Mouse (Mus musculus): ENCODE measurements around the gene Sf1. TPM values are rescaled to one million over a fixed set of nuclear protein-coding genes. Genes with fewer than 3 reads are reported as not detected.

Sf1 gene
- polyA plus RNA-seq, 1 experiment: 355 TPM

- Histone ChIP-seq H3K9me3 (replicated peaks; ENCODE audit: control insufficient read depth, insufficient read depth, low read length, poor library complexity, severe bottlenecking) (no peaks in the 10 kb centered on the region), H3K27me3 (ENCODE audit: control insufficient read depth, insufficient read depth, low read length, poor library complexity, severe bottlenecking) (no peaks in the 10 kb centered on the region), H3K4me3 (ENCODE audit: low read depth, low read length) (no peak overlapping the region), H3K27ac (ENCODE audit: insufficient read depth, low read length) (no peak overlapping the region), H3K4me1 (ENCODE audit: control insufficient read depth, insufficient read depth, low read length) (peaks cover 3% of the 10 kb centered on the region), H3K9ac (ENCODE audit: low read depth, poor library complexity, severe bottlenecking) (no peak overlapping the region), H3K36me3 (ENCODE audit: control insufficient read depth, insufficient read depth, low read length, poor library complexity, severe bottlenecking) (no peaks in the 10 kb centered on the region)
- no peak for TF ChIP-seq CTCF (IDR thresholded peaks at IDR 0.05; ENCODE audit: low read depth, low read length)
These were observed 30.1 kb downstream of the Sf1 start for GRCm38 (mm10) chr19:6393637-6394036.

GRCm38 (mm10) chr19:6396237-6396636 is 32.7 kb downstream of the Sf1 start:
- TF ChIP-seq POLR2A (IDR thresholded peaks at IDR 0.05; ENCODE audit: insufficient read depth, low read length) (no peak), CTCF (IDR thresholded peaks at IDR 0.05; ENCODE audit: low read depth, low read length) (no peak), EP300 (IDR thresholded peaks at IDR 0.05; ENCODE audit: insufficient read depth, low read depth, low read length) (no peak)
- H3K9me3 ChIP-seq (replicated peaks; ENCODE audit: control insufficient read depth, insufficient read depth, low read length, poor library complexity, severe bottlenecking): no peaks in the 10 kb centered on the region
- no peak overlapping the region for H3K9ac ChIP-seq (ENCODE audit: low read depth, poor library complexity, severe bottlenecking)
- no peaks in the 10 kb centered on the region for H3K27me3 ChIP-seq (ENCODE audit: control insufficient read depth, insufficient read depth, low read length, poor library complexity, severe bottlenecking)
- no peak overlapping the region for H3K4me3 ChIP-seq (ENCODE audit: low read depth, low read length)
- no peaks in the 10 kb centered on the region for H3K4me1 ChIP-seq (ENCODE audit: control insufficient read depth, insufficient read depth, low read length)
- H3K36me3 ChIP-seq (ENCODE audit: control insufficient read depth, insufficient read depth, low read length, poor library complexity, severe bottlenecking): no peaks in the 10 kb centered on the region
- no peak overlapping the region for H3K27ac ChIP-seq (ENCODE audit: insufficient read depth, low read length)

- Histone ChIP-seq H3K4me3 (ENCODE audit: low read depth, low read length) (peak overlapping the region; percentile 31; the same call in 1 of the 2 replicates), H3K36me3 (ENCODE audit: control insufficient read depth, insufficient read depth, low read length, poor library complexity, severe bottlenecking) (no peaks in the 10 kb centered on the region), H3K27ac (ENCODE audit: insufficient read depth, low read length) (no peak overlapping the region), H3K4me1 (ENCODE audit: control insufficient read depth, insufficient read depth, low read length) (no peaks in the 10 kb centered on the region), H3K27me3 (ENCODE audit: control insufficient read depth, insufficient read depth, low read length, poor library complexity, severe bottlenecking) (no peaks in the 10 kb centered on the region), H3K9me3 (replicated peaks; ENCODE audit: control insufficient read depth, insufficient read depth, low read length, poor library complexity, severe bottlenecking) (no peaks in the 10 kb centered on the region), H3K9ac (ENCODE audit: low read depth, poor library complexity, severe bottlenecking) (peak overlapping the region; percentile 86; the same call in 1 of the 2 replicates)
- no peak for TF ChIP-seq EP300 (IDR thresholded peaks at IDR 0.05; ENCODE audit: insufficient read depth, low read depth, low read length)
- no peak for TF ChIP-seq POLR2A (IDR thresholded peaks at IDR 0.05; ENCODE audit: insufficient read depth, low read length)
- no peak for TF ChIP-seq CTCF (IDR thresholded peaks at IDR 0.05; ENCODE audit: low read depth, low read length)
These were observed 34.2 kb downstream of the Sf1 start for GRCm38 (mm10) chr19:6397582-6398249.

- Histone ChIP-seq H3K36me3 (ENCODE audit: control insufficient read depth, insufficient read depth, low read length, poor library complexity, severe bottlenecking) (no peaks in the 10 kb centered on the region), H3K4me1 (ENCODE audit: control insufficient read depth, insufficient read depth, low read length) (no peaks in the 10 kb centered on the region), H3K27ac (ENCODE audit: insufficient read depth, low read length) (peak overlapping the region; percentile 37), H3K4me3 (ENCODE audit: low read depth, low read length) (peak overlapping the region; percentile 71), H3K9ac (ENCODE audit: low read depth, poor library complexity, severe bottlenecking) (peak overlapping the region; percentile 86), H3K27me3 (ENCODE audit: control insufficient read depth, insufficient read depth, low read length, poor library complexity, severe bottlenecking) (no peaks in the 10 kb centered on the region), H3K9me3 (replicated peaks; ENCODE audit: control insufficient read depth, insufficient read depth, low read length, poor library complexity, severe bottlenecking) (no peaks in the 10 kb centered on the region)
- TF ChIP-seq EP300 (IDR thresholded peaks at IDR 0.05; ENCODE audit: insufficient read depth, low read depth, low read length) (no peak), POLR2A (IDR thresholded peaks at IDR 0.05; ENCODE audit: insufficient read depth, low read length) (no peak), CTCF (IDR thresholded peaks at IDR 0.05; ENCODE audit: low read depth, low read length) (no peak)
These were observed 35.2 kb downstream of the Sf1 start for GRCm38 (mm10) chr19:6398447-6399284.

GRCm38 (mm10) chr19:6399285-6400095 is 36.0 kb downstream of the Sf1 start, which contains the start of gene Rasgrp2:
Rasgrp2 (plus strand) TSS chr19:6399340.
- no peaks in the 10 kb centered on the region for H3K27me3 ChIP-seq (ENCODE audit: control insufficient read depth, insufficient read depth, low read length, poor library complexity, severe bottlenecking)
- H3K36me3 ChIP-seq (ENCODE audit: control insufficient read depth, insufficient read depth, low read length, poor library complexity, severe bottlenecking): no peaks in the 10 kb centered on the region
- no peak for TF ChIP-seq CTCF (IDR thresholded peaks at IDR 0.05; ENCODE audit: low read depth, low read length)
- TF ChIP-seq POLR2A (IDR thresholded peaks at IDR 0.05; ENCODE audit: insufficient read depth, low read length): no peak
- no peak for TF ChIP-seq EP300 (IDR thresholded peaks at IDR 0.05; ENCODE audit: insufficient read depth, low read depth, low read length)
- no peaks in the 10 kb centered on the region for H3K4me1 ChIP-seq (ENCODE audit: control insufficient read depth, insufficient read depth, low read length)
- H3K27ac ChIP-seq (ENCODE audit: insufficient read depth, low read length): peak within 1 kb of the TSS; percentile 37
- H3K9ac ChIP-seq (ENCODE audit: low read depth, poor library complexity, severe bottlenecking): peak within 1 kb of the TSS; percentile 86
- no peaks in the 10 kb centered on the region for H3K9me3 ChIP-seq (replicated peaks; ENCODE audit: control insufficient read depth, insufficient read depth, low read length, poor library complexity, severe bottlenecking)
- peak within 1 kb of the TSS; percentile 71 for H3K4me3 ChIP-seq (ENCODE audit: low read depth, low read length)
